Mouse (Mus musculus) spleen, postnatal 0 days (tissue): ENCODE data around the gene Fthl17d. TPM values are rescaled to one million over a fixed set of nuclear protein-coding genes. Genes with fewer than 3 reads are reported as not detected.

ENCODE experiments used
- polyA plus RNA-seq: library from polyadenylated mRNA; unstranded; fragments of >200 nt; fragmentation: Nextera tagmentation; extraction: Ambion mirVana; gene quantifications from 2 replicates; pipeline ENCODE4 v1.2.1, GENCODE M21; 2015

Fthl17d gene
- not detected in 2 replicates for polyA plus RNA-seq

DNA sequence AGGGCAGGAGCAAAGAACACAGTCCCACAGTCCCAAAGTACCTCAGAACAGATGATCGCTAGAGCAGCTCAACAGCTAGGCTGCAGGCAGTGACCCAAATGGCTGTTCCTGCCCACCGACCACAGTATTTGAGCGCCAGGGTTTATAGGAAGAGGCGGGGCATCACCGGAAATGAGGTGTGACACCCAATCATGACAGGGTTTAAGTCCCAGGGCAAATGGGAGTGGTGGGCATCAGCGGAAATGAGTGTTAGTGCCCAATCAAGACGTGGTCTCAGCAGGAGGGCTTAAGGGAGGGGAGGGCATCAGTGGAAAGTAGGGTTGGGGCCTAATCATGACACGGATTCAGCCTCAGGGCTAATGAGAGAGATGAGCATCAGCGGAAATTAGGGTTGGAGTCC, at the start of gene Fthl17d:
Gene Fthl17d (minus strand): TSS at position 101 of the 400 bp plus-strand sequence.

DNA sequence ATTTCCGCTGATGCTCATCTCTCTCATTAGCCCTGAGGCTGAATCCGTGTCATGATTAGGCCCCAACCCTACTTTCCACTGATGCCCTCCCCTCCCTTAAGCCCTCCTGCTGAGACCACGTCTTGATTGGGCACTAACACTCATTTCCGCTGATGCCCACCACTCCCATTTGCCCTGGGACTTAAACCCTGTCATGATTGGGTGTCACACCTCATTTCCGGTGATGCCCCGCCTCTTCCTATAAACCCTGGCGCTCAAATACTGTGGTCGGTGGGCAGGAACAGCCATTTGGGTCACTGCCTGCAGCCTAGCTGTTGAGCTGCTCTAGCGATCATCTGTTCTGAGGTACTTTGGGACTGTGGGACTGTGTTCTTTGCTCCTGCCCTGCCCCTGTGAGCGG, 46.6 kb upstream of the Fthl17d start, which contains the start of gene Fthl17e:
Gene Fthl17e (plus strand): TSS at position 301 of the 400 bp plus-strand sequence.

DNA sequence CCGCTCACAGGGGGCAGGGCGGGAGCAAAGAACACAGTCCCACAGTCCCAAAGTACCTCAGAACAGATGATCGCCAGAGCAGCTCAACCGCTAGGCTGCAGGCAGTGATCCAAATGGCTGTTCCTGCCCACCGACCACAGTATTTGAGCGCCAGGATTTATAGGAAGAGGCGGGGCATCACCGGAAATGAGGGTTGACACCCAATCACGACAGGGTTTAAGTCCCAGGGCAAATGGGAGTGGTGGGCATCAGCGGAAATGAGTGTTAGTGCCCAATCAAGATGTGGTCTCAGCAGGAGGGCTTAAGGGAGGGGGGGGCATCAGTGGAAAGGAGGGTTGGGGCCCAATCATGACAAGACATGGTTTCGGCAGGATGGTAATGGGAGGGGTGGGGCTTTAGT, 10.1 kb downstream of the Fthl17d start, which contains the start of gene Fthl17c:
Gene Fthl17c (minus strand): TSS at position 101 of the 400 bp plus-strand sequence.

DNA sequence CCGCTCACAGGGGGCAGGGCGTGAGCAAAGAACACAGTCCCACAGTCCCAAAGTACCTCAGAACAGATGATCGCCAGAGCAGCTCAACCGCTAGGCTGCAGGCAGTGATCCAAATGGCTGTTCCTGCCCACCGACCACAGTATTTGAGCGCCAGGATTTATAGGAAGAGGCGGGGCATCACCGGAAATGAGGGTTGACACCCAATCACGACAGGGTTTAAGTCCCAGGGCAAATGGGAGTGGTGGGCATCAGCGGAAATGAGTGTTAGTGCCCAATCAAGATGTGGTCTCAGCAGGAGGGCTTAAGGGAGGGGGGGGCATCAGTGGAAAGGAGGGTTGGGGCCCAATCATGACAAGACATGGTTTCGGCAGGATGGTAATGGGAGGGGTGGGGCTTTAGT, 23.7 kb downstream of the Fthl17d start, which contains the start of gene Fthl17b:
Gene Fthl17b (minus strand): TSS at position 101 of the 400 bp plus-strand sequence.

Other genes starting within 250 kb of the Fthl17d start
- gene Ssx9, start 238.3 kb downstream of the Fthl17d start, polyA plus RNA-seq = not detected in 2 replicates
- gene Ssxb5, start 183.1 kb downstream of the Fthl17d start, polyA plus RNA-seq = not detected in 2 replicates
- gene Gm6592, start 142.8 kb downstream of the Fthl17d start, polyA plus RNA-seq = not detected in 2 replicates
- not detected in 2 replicates for gene Gm5751, start 112.5 kb downstream of the Fthl17d start, polyA plus RNA-seq
- gene B630019K06Rik, start 94.4 kb downstream of the Fthl17d start, polyA plus RNA-seq = 0.75 and 0.82 TPM in 2 replicates
- not detected in 2 replicates for gene Fthl17b, start 23.8 kb downstream of the Fthl17d start, polyA plus RNA-seq
- gene Fthl17c, start 10.2 kb downstream of the Fthl17d start, polyA plus RNA-seq = not detected in 2 replicates
- gene Fthl17e, start 46.7 kb upstream of the Fthl17d start, polyA plus RNA-seq = not detected in 2 replicates
- not detected in 2 replicates for gene Fthl17f, start 76.3 kb upstream of the Fthl17d start, polyA plus RNA-seq
- not detected in 2 replicates for gene 4930402K13Rik, start 117.8 kb upstream of the Fthl17d start, polyA plus RNA-seq
- 0.64 and 0.70 TPM in 2 replicates for gene Lancl3, start 213.1 kb upstream of the Fthl17d start, polyA plus RNA-seq